Mouse (Mus musculus): ENCODE results near the gene Med24.
A peak's percentile ranks its signal among the peaks of the same experiment; 100 is the strongest.
"Not testable (repeated sequence)": the region's sequence is repeated elsewhere in the genome, so short reads cannot be mapped to it uniquely, and the experiment has no call there.

Med24 gene

GRCm38 (mm10) chr11:98720756-98721155 lies 8.5 kb downstream of the Med24 start:
- DNase-seq (ENCODE audit: low spot score) = no peak

DNA sequence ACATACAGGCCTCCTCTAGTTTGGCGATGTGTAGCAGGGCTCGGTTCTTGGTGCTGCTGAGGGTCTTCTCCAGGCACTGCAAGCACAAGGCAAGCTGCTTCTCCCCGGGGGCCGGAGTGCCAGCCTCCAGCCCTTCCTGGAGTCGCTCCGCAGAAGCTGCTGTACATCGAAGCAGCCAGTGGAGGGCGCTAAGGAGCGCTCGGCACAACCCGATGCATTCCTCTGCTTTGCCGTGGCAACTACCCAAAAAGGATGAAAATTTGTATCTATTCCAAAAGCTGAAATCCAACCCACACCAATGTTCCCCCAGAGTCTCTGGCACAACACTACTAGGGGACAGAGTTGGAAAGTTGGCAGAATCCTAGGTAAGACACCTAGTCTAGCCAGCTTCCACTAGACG lies 11.3 kb downstream of the Med24 start:
- DNase-seq (ENCODE audit: low spot score) = peak; percentile 91

- no peak for DNase-seq (ENCODE audit: low spot score)
Observed at GRCm38 (mm10) chr11:98715946-98716345, 13.3 kb downstream of the Med24 start.

DNA sequence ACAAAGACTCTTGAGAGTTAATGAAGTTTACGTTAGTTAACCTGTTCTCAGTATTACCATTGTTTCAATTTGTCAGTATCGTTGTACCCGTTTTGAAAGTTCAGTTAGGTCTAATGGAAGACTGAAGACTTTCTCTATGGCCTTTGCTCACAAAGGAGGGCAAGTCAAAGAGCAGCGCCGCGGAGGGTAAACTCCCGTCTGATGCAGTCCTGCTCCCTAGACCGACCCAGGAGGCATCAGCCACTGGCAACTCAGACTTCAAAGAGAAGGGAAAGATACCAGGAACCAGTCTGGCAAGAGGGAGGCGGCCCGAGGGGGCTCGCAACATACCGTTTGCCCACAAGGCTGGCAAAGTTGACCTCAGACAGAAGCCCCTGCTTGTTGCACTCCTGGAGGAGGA lies 15.5 kb downstream of the Med24 start:
- no peak for DNase-seq (ENCODE audit: low spot score)

GRCm38 (mm10) chr11:98712009-98712408 lies 17.2 kb downstream of the Med24 start:
- DNase-seq (ENCODE audit: low spot score) = not testable (repeated sequence)

DNA sequence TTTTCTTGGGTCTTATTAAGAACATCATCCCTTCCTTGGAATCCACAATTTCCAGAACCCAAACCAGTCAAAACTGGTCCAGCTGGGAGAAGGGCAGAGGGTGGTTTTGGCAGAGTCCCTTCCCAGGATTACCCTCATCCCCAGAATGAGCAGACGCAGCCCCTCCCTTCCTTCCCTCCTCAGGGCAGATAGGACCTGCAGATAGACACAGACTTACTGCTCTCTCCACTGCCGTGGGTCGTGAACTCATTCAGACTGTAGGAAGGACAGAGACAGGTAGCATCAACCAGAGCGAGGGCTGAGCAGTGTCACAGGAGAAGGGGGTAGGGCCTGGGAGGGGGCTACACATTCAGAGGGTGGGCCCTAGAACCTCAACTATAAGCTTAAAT lies 18.2 kb downstream of the Med24 start:
- no peak for DNase-seq (ENCODE audit: low spot score)

- DNase-seq (ENCODE audit: low spot score) = peak; percentile 91
Observed at GRCm38 (mm10) chr11:98710416-98711045, 18.7 kb downstream of the Med24 start.

- peak; percentile 70 for DNase-seq (ENCODE audit: low spot score)
Observed at GRCm38 (mm10) chr11:98709001-98709741, 20.1 kb downstream of the Med24 start.

- no peak for DNase-seq (ENCODE audit: low spot score)
Observed at GRCm38 (mm10) chr11:98708282-98708956, 20.8 kb downstream of the Med24 start.

- DNase-seq (ENCODE audit: low spot score) = peak; percentile 84
Observed at GRCm38 (mm10) chr11:98707401-98708281, 21.6 kb downstream of the Med24 start.

DNA sequence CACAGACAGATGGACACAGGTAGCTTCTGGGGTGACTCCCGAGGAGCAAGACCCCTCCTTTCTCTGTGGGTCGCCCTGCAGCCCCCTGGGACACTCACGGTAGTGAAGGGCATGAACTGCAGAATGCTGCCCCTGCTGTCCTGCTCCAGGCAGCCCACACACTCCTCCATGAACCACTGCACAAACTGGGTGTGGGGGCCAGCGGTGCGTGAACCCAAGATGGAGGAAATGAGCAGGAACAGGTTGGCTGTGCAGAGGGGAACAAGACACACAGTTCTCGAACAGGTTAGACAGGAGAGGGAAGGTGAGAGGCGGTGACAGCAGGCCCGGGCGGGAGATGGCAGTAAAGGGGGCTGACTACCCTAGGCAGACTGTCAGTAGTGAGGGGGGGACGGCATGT lies 24.2 kb downstream of the Med24 start:
- no peak for DNase-seq (ENCODE audit: low spot score)

GRCm38 (mm10) chr11:98702323-98702722 lies 26.9 kb downstream of the Med24 start:
- no peak for DNase-seq (ENCODE audit: low spot score)

GRCm38 (mm10) chr11:98701213-98701670 lies 28.0 kb downstream of the Med24 start, which contains the start of gene Csf3:
Csf3 (plus strand) TSS chr11:98701263.
- no peak for DNase-seq (ENCODE audit: low spot score)

DNA sequence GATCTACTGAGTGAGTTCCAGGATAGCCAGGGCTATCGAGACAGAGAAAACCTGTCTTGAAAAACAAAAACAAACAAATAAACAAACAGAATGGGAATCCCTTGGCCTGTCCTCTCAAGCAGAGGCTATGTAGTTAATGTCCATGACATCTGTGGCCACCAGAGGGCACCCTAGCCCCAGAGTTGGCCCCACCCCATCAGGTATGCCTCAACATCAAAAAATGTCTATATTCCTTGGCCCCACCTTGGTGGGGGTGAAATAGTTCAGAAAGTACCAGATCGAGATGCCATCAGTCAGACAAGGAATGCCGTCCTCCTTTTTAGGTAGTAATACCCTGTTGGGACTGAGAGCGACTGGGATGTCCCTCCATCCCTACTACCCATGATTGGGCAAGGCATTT lies 29.3 kb downstream of the Med24 start:
- DNase-seq (ENCODE audit: low spot score) = peak; percentile 89

DNA sequence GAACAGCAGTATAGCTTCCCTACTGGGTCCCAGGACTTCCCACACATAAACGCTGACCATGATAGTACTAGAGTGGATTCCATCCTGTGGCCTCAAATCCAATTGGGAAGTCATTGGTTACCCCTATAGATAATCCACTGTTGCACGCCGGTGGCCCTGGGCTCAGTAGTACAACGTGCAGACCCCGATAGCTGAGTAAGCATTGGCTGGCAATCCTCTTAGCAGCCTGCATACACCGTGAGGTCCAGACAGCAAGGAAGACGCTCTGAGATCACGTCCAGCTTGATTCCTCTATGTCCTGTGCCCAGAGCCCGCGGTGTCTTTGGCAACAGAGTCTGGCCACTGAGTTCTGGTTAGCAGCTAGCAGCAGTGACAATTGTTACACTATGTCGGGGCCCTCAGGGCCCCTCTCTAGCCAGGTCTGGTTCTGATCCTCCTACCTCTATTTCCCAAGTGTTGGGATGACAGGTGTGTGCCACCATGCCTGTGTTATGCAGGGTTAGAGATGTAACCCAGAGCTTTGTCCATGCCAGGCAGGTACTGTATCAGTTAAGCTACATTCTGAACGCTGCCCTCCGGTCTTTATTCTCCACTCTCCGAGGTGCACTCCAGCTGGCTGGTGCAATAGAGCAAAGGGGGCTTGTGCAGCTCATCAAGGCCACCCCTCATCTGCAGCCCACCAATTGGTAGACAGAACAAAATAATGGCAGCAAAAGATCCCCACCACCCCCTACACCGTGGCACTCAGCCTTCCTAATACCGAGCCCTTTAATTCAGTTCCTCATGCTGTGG lies 30.2 kb downstream of the Med24 start:
- DNase-seq (ENCODE audit: low spot score) = no peak

DNA sequence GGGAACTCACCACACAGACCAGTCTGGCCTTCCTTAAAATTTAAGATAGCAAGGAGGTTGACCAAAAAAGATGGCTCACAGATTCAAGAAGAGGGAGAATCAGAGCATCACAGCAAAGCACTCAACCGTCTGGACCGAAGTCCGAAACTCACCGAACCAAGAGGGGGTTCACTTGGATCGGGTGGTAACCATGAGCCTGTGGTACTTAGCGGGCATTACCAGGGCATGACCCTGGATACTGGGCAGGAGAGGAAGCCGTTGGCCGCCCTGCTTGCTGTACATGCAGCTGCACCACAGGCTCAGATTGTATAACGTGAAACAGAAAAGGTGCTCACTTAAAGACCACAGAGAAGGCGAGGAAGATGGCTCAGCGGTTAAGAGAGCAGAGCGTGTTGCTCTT lies 32.0 kb downstream of the Med24 start:
- DNase-seq (ENCODE audit: low spot score) = no peak

- no peak for DNase-seq (ENCODE audit: low spot score)
Observed at GRCm38 (mm10) chr11:98696454-98697216, 32.6 kb downstream of the Med24 start.

- DNase-seq (ENCODE audit: low spot score) = no peak
Observed at GRCm38 (mm10) chr11:98695408-98695807, 33.8 kb downstream of the Med24 start.

DNA sequence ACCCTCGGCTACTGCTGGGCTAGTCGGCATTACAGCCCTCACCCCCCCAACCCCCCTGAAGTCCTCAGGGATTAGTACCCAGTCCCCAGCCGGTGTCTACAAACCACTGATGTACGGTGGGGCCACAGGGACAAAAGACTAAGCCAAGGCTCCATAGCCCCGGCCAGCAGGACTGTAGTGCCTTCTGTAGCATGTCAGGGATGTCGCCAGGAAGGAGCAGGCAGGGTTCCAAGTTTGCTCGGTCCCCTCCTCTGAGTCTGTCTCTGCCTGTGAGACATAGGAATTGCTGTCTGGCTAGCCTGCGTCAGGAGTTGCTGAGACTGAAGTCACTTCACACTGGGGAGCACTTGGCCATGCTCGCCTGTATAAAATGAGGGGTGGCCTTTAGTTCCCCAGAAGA lies 34.9 kb downstream of the Med24 start:
- no peak for DNase-seq (ENCODE audit: low spot score)

DNA sequence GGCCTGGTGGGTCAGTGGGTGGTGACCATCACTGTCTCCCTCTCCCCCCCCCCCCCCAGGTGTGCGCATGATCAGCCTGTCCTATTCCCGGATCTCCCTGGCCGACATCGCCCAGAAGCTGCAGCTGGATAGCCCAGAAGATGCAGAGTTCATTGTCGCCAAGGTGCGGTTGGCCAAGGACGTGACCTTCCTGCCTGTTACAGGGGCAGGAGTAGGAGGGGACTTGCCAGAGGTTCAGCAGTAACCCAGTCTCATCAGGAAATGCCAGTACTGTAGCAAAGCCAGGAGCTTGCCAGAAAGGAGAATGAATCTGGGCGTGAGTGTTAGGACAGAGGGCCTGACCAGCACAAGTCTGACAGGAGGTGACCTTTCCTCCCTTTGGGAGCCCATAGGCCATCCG lies 35.5 kb downstream of the Med24 start:
- DNase-seq (ENCODE audit: low spot score) = no peak

All from testis, postnatal 10 days (tissue).